Mouse (Mus musculus): ENCODE results near the gene Asgr2.

DNA sequence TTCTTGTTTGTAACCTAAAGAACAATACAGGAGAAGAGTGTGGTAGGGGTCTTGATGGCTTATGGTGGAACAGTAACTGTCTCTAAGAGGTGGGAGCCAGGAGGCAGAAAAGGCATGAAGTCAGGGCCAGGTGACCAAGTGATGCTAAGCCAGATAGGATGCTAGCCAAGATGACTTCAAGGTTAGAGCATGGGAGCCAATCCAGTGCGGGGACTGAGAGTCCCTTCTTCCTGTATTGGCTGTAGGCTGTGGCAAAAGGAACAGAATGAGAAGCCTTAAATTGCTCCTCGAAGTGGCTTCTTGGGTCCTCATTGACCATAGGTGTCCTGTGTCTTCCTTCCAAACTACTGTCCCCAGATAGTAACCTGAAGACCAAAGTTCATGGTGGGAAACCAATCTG is 6.7 kb downstream of the Asgr2 start:
- no peak for TF ChIP-seq CTCF (IDR thresholded peaks at IDR 0.05; ENCODE audit: low read depth)
- TF ChIP-seq EP300 (optimal IDR thresholded peaks at IDR 0.05) = no peak

Data from stomach, postnatal 0 days (tissue).